Mouse (Mus musculus) cerebellum, adult 18-20 months (tissue): Measurements from ENCODE around the gene Entpd6.
A peak's percentile ranks its signal among the peaks of the same experiment; 100 is the strongest.

Experiments
- DNase-seq, 2 experiments: peaks; one replicate each; pipeline ENCODE4 v3.0.0; 2021

Entpd6 gene

DNA sequence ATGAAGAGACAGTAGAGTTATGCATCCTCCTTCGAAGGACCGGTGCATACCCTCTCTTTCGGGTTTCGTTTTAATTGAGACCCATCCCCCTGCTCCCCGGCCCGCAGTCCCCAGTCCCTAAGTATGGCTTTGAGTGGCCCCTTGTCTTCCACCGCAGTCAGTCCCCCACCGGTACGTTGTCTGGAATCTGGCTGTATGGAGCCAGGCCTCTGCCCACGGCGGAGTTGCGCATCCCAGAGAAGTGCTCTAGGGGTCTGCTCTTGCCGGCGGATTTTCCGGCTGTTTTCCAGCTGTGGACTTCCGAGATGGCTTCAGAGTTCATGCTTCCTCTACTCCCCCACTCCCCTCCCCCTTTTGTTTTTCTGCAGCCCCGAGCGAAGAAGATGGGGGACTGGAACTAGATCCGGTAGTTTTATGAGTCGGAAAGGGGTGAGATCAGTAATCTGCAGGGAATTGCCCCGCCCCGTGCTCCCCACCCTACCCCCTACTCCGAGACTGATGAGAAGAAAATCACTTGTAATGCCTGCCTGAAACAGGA lies 38.5 kb downstream of the Entpd6 start:
- peak in 1 of 2 experiments; percentile 36 for DNase-seq

- DNase-seq: peak; percentile 89 to 91
These were observed 40.1 kb downstream of the Entpd6 start for GRCm38 (mm10) chr2:150788768-150789550.

- DNase-seq: no peak
These were observed 44.5 kb downstream of the Entpd6 start for GRCm38 (mm10) chr2:150793320-150793719.

DNA sequence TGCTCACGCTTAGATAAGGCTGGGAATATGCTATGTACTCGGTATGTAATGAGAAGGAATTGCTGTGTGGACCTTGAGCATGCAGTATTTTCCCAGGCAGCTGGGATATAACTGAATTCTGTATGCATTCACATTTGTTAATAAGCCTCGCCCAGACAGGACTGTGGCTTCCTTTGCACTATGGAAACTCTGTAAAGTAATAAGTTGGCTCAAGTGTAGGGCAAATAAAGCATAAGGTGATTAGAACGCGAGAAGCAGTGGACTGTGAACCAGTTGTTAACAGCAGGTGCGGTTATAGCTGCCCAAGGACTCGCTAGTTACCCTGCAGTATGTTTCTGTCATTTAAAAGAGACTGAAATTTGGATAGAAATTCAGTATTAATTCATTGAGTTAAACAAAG lies 49.2 kb downstream of the Entpd6 start:
- no peak for DNase-seq

DNA sequence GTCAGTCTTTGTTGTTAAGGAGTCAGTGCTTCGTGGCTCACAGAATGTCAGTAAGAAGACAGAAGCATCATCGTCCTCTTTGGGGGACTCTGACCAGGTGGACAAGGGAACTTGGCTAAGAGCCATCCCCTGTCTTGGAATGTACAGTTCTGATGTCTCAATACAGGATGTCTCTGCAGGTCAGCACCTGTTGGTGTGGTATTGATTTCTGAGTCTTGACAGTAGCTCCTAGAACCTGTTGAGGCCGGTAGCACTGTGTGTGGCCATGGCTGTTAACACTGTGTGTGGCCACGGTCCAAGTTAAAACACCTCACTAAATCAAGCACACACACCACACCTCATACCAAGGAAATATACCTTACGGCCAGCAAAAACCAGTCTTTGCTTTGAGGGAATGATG lies 51.8 kb downstream of the Entpd6 start:
- DNase-seq: no peak

- peak; percentile 28 to 31 for DNase-seq
These were observed 54.2 kb downstream of the Entpd6 start for GRCm38 (mm10) chr2:150803035-150803434.

- no peak for DNase-seq
These were observed 59.5 kb downstream of the Entpd6 start for GRCm38 (mm10) chr2:150808381-150808780.

GRCm38 (mm10) chr2:150808812-150809211 lies 60.0 kb downstream of the Entpd6 start:
- DNase-seq: no peak

- no peak for DNase-seq
These were observed 61.8 kb downstream of the Entpd6 start for GRCm38 (mm10) chr2:150810603-150811002.

DNA sequence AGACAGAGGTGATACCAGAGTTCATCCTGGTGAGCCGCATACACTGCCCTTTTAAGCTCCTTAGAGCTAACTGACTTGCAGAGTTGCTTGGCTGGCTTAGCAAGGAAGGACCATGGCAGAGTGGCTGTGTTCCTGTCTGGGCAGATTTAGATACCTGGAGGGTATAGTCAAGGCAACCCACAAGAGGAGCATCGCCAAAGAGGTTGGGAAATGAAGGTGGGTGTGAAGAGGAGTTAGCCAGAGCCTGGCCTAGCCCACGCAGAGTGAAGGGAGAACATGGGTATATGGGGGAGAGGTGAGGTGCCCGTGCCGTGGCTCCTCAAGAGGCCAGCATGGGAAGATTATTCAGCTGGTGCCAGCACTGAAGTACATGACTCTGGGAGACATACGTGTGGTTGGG lies 64.0 kb downstream of the Entpd6 start:
- DNase-seq: no peak

DNA sequence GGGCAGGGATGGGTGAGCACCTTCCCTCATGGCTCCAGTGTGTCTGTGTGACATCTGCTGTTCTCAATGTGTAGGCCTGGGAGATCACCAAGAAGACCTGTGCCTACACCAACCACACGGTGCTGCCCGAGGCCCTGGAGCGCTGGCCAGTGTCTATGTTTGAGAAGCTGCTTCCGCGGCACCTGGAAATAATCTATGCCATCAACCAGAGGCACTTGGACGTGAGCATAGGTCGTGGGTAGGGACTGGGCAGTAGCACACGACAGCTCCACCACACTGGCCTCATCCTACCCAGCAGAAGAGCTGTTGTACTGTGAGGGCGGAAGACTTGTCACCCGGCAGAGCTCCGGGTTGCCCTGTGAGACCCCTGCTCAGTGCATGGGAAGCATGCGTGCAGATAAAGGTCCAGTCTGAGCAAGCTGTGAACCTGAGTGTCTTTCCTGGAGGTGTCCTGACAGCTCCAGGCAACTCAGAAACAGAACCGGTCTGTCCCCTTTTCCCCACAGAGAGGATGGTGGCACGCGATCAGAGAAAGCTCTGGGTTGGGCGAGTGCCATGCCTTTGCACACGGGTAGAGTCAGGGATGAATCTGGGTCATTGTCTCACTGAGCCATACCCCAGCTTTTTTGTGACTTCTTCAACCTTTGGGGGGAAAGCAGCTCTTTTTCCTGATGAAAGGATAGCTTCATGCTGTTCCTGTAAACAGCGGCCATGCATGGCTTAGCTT lies 68.0 kb downstream of the Entpd6 start:
- peak; percentile 68 to 74 for DNase-seq

- no peak for DNase-seq
These were observed 69.9 kb downstream of the Entpd6 start for GRCm38 (mm10) chr2:150818742-150819141.

- no peak for DNase-seq
These were observed 71.9 kb downstream of the Entpd6 start for GRCm38 (mm10) chr2:150820720-150821119.
